Mouse (Mus musculus): ENCODE measurements around the gene Htr1d. TPM values are rescaled to one million over a fixed set of nuclear protein-coding genes. Genes with fewer than 3 reads are reported as not detected.

Gene Htr1d
- polyA plus RNA-seq, 1 experiment from 2014 or later: 0.12 TPM

- Histone ChIP-seq H3K9ac (ENCODE audit: low read length) (no peak overlapping the region), H3K4me2 (ENCODE audit: low read length) (no peak overlapping the region), H3K4me3 (ENCODE audit: low read depth, low read length) (no peak overlapping the region), H3K4me1 (replicated peaks; ENCODE audit: control insufficient read depth, insufficient read depth, low read length) (peaks cover 1% of the 10 kb centered on the region), H3K9me3 (ENCODE audit: control insufficient read depth, low read length) (no peaks in the 10 kb centered on the region), H3K36me3 (ENCODE audit: control insufficient read depth, insufficient read depth, low read length) (no peaks in the 10 kb centered on the region), H3K27ac (ENCODE audit: low read depth) (no peak overlapping the region), H3K27me3 (replicated peaks; ENCODE audit: control insufficient read depth, insufficient read depth, low read length) (peaks cover 17% of the 10 kb centered on the region)
- WGBS: 24% methylated on average over 11 of the region's 11 CpGs
- ATAC-seq (replicated peaks; ENCODE audit: low FRiP score, low TSS enrichment, low read depth) (no peak), DNase-seq (ENCODE audit: low spot score) (no peak)
These were observed 4.4 kb upstream of the Htr1d start for GRCm38 (mm10) chr4:136418962-136419361.

- Histone ChIP-seq H3K27ac (ENCODE audit: low read depth) (no peak overlapping the region), H3K36me3 (ENCODE audit: control insufficient read depth, insufficient read depth, low read length) (no peaks in the 10 kb centered on the region), H3K4me2 (ENCODE audit: low read length) (no peak overlapping the region), H3K4me1 (replicated peaks; ENCODE audit: control insufficient read depth, insufficient read depth, low read length) (peaks cover 6% of the 10 kb centered on the region), H3K4me3 (ENCODE audit: low read depth, low read length) (no peak overlapping the region), H3K9me3 (ENCODE audit: control insufficient read depth, low read length) (no peaks in the 10 kb centered on the region), H3K9ac (ENCODE audit: low read length) (no peak overlapping the region), H3K27me3 (replicated peaks; ENCODE audit: control insufficient read depth, insufficient read depth, low read length) (peaks cover 21% of the 10 kb centered on the region)
- 82% methylated on average over 6 of the region's 6 CpGs for WGBS
- DNase-seq (ENCODE audit: low spot score) (no peak), ATAC-seq (replicated peaks; ENCODE audit: low FRiP score, low TSS enrichment, low read depth) (no peak)
These were observed 3.9 kb upstream of the Htr1d start for GRCm38 (mm10) chr4:136419386-136419785.

GRCm38 (mm10) chr4:136424120-136424999 lies 1.0 kb downstream of the Htr1d start:
- Histone ChIP-seq H3K27ac (ENCODE audit: low read depth) (no peak overlapping the region), H3K27me3 (replicated peaks; ENCODE audit: control insufficient read depth, insufficient read depth, low read length) (peaks cover 38% of the 10 kb centered on the region), H3K9me3 (ENCODE audit: control insufficient read depth, low read length) (no peaks in the 10 kb centered on the region), H3K4me3 (ENCODE audit: low read depth, low read length) (peak overlapping the region; percentile 43), H3K4me2 (ENCODE audit: low read length) (peak overlapping the region; percentile 96), H3K36me3 (ENCODE audit: control insufficient read depth, insufficient read depth, low read length) (no peaks in the 10 kb centered on the region), H3K4me1 (replicated peaks; ENCODE audit: control insufficient read depth, insufficient read depth, low read length) (peaks cover 8% of the 10 kb centered on the region), H3K9ac (ENCODE audit: low read length) (peak overlapping the region; percentile 35)
- WGBS: 1% methylated on average over 58 of the region's 70 CpGs
- peak; percentile 52; the same call in 1 of the 2 replicates for ATAC-seq (replicated peaks; ENCODE audit: low FRiP score, low TSS enrichment, low read depth)
- peak; percentile 63 for DNase-seq (ENCODE audit: low spot score)

GRCm38 (mm10) chr4:136425000-136425288 lies 1.6 kb downstream of the Htr1d start:
- WGBS: 3% methylated on average over 15 of the region's 15 CpGs
- ATAC-seq (replicated peaks; ENCODE audit: low FRiP score, low TSS enrichment, low read depth) (peak; percentile 30; the same call in 1 of the 2 replicates), DNase-seq (ENCODE audit: low spot score) (peak; percentile 65)
- Histone ChIP-seq H3K27me3 (replicated peaks; ENCODE audit: control insufficient read depth, insufficient read depth, low read length) (peaks cover 38% of the 10 kb centered on the region), H3K4me3 (ENCODE audit: low read depth, low read length) (peak overlapping the region; percentile 43), H3K4me1 (replicated peaks; ENCODE audit: control insufficient read depth, insufficient read depth, low read length) (peaks cover 8% of the 10 kb centered on the region), H3K4me2 (ENCODE audit: low read length) (peak overlapping the region; percentile 96), H3K9ac (ENCODE audit: low read length) (peak overlapping the region; percentile 35; the same call in 1 of the 2 replicates), H3K36me3 (ENCODE audit: control insufficient read depth, insufficient read depth, low read length) (no peaks in the 10 kb centered on the region), H3K27ac (ENCODE audit: low read depth) (no peak overlapping the region), H3K9me3 (ENCODE audit: control insufficient read depth, low read length) (no peaks in the 10 kb centered on the region)

GRCm38 (mm10) chr4:136430609-136431375 lies 7.5 kb downstream of the Htr1d start:
- DNase-seq (ENCODE audit: low spot score) (no peak), ATAC-seq (replicated peaks; ENCODE audit: low FRiP score, low TSS enrichment, low read depth) (0 out of 2 replicates have a peak, but pooled peaks have one; percentile 41)
- no peak overlapping the region for H3K27ac ChIP-seq (ENCODE audit: low read depth)
- no peak overlapping the region for H3K4me2 ChIP-seq (ENCODE audit: low read length)
- H3K9me3 ChIP-seq (ENCODE audit: control insufficient read depth, low read length): no peaks in the 10 kb centered on the region
- H3K36me3 ChIP-seq (ENCODE audit: control insufficient read depth, insufficient read depth, low read length): no peaks in the 10 kb centered on the region
- H3K27me3 ChIP-seq (replicated peaks; ENCODE audit: control insufficient read depth, insufficient read depth, low read length): peaks cover 5% of the 10 kb centered on the region
- H3K4me1 ChIP-seq (replicated peaks; ENCODE audit: control insufficient read depth, insufficient read depth, low read length): no peaks in the 10 kb centered on the region
- H3K9ac ChIP-seq (ENCODE audit: low read length): no peak overlapping the region
- H3K4me3 ChIP-seq (ENCODE audit: low read depth, low read length): no peak overlapping the region
- WGBS: 46% methylated on average over 11 of the region's 11 CpGs

GRCm38 (mm10) chr4:136431376-136431693 lies 8.0 kb downstream of the Htr1d start:
- Histone ChIP-seq H3K9ac (ENCODE audit: low read length) (no peak overlapping the region), H3K4me2 (ENCODE audit: low read length) (no peak overlapping the region), H3K36me3 (ENCODE audit: control insufficient read depth, insufficient read depth, low read length) (no peaks in the 10 kb centered on the region), H3K27me3 (replicated peaks; ENCODE audit: control insufficient read depth, insufficient read depth, low read length) (no peaks in the 10 kb centered on the region; the same call in 1 of the 2 replicates), H3K4me3 (ENCODE audit: low read depth, low read length) (no peak overlapping the region), H3K27ac (ENCODE audit: low read depth) (no peak overlapping the region), H3K9me3 (ENCODE audit: control insufficient read depth, low read length) (no peaks in the 10 kb centered on the region), H3K4me1 (replicated peaks; ENCODE audit: control insufficient read depth, insufficient read depth, low read length) (no peaks in the 10 kb centered on the region)
- WGBS: 8% methylated on average over 3 of the region's 3 CpGs
- no peak for ATAC-seq (replicated peaks; ENCODE audit: low FRiP score, low TSS enrichment, low read depth)
- peak; percentile 79 for DNase-seq (ENCODE audit: low spot score)

- DNase-seq (ENCODE audit: low spot score): no peak
- H3K9me3 ChIP-seq (ENCODE audit: control insufficient read depth, low read length): no peaks in the 10 kb centered on the region
- WGBS: 81% methylated on average over 4 of the region's 4 CpGs
- H3K4me1 ChIP-seq (replicated peaks; ENCODE audit: control insufficient read depth, insufficient read depth, low read length): no peaks in the 10 kb centered on the region
- H3K36me3 ChIP-seq (ENCODE audit: control insufficient read depth, insufficient read depth, low read length): no peaks in the 10 kb centered on the region
- no peak overlapping the region for H3K4me2 ChIP-seq (ENCODE audit: low read length)
- no peak overlapping the region for H3K27ac ChIP-seq (ENCODE audit: low read depth)
- H3K9ac ChIP-seq (ENCODE audit: low read length): no peak overlapping the region
- no peaks in the 10 kb centered on the region for H3K27me3 ChIP-seq (replicated peaks; ENCODE audit: control insufficient read depth, insufficient read depth, low read length)
- no peak overlapping the region for H3K4me3 ChIP-seq (ENCODE audit: low read depth, low read length)
- 0 out of 2 replicates have a peak, but pooled peaks have one; percentile 47 for ATAC-seq (replicated peaks; ENCODE audit: low FRiP score, low TSS enrichment, low read depth)
These were observed 10.7 kb downstream of the Htr1d start for GRCm38 (mm10) chr4:136434029-136434428.

GRCm38 (mm10) chr4:136439106-136439505 lies 15.8 kb downstream of the Htr1d start:
- no peak overlapping the region for H3K9ac ChIP-seq (ENCODE audit: low read length)
- H3K4me3 ChIP-seq (ENCODE audit: low read depth, low read length): no peak overlapping the region
- no peaks in the 10 kb centered on the region for H3K27me3 ChIP-seq (replicated peaks; ENCODE audit: control insufficient read depth, insufficient read depth, low read length)
- H3K27ac ChIP-seq (ENCODE audit: low read depth): no peak overlapping the region
- no peak for ATAC-seq (replicated peaks; ENCODE audit: low FRiP score, low TSS enrichment, low read depth)
- H3K36me3 ChIP-seq (ENCODE audit: control insufficient read depth, insufficient read depth, low read length): no peaks in the 10 kb centered on the region
- no peak for DNase-seq (ENCODE audit: low spot score)
- 69% methylated on average over 4 of the region's 4 CpGs for WGBS
- H3K4me1 ChIP-seq (replicated peaks; ENCODE audit: control insufficient read depth, insufficient read depth, low read length): no peaks in the 10 kb centered on the region
- no peak overlapping the region for H3K4me2 ChIP-seq (ENCODE audit: low read length)
- H3K9me3 ChIP-seq (ENCODE audit: control insufficient read depth, low read length): no peaks in the 10 kb centered on the region
